Mouse (Mus musculus) retina, adult 2 months (tissue): ENCODE results near the gene Pkd1l2.

Experiments
- DNase-seq: peaks from one replicate; pipeline ENCODE4 v3.0.0-alpha.2; 2012; ENCODE audit warnings: low read depth, low spot score

Gene Pkd1l2

DNA sequence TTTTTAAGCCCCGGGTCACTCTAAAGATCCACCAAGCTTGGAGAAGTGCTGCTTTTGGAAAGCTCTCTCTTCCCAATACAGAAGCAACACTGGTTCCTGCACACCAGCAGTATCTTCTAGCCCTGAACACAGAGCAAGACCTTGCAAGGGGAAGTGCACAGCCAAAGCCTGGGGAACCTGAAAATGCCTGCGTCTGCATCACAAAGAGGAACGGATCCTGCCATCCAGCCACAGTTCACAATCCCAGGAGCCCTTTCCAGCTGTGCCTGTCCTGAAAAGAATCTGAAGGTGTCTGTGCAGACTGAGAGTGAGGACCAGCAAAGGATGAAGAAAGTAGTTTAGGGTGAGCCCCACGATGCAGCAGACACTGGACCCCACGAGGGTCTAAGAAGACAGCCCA, 107.2 kb downstream of the Pkd1l2 start:
- DNase-seq = no peak

DNA sequence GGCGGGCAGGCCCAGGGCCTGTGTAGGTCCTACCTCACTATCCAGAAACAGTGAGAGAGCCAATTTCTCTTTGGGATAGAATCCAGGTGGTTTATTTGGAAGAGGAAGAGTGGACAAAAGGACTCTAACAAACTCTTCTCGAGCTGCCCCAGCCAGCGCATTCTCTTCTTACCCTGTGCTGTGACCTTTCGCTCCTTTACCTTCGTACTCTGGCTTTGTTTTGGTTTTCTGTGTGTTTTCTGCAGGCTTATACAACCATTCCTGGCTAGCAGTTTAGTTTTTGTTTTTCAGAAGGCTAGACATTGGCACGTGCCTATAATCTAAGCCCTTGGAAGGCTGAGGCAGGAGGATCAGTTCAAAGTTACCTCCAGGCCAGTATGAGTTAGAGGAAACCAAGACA, 112.7 kb downstream of the Pkd1l2 start:
- DNase-seq = no peak

DNA sequence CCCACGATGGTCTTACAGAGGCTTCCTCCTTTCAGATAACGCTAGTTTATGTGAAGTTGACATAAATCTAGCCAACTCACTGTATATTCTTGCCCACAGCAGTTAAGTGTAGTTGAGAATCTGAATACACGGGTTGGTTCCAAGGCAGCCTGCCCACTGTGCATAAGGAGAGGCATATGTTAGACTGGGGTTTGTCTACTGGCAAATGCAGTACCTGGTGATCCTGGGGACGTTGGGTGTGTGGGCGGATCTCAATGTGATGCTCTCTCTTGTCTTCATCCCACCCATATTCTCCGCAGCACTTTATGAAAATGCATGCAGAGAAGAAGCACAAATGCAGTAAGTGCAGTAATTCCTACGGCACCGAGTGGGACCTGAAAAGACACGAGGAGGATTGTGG, 127.8 kb downstream of the Pkd1l2 start:
- no peak for DNase-seq

DNA sequence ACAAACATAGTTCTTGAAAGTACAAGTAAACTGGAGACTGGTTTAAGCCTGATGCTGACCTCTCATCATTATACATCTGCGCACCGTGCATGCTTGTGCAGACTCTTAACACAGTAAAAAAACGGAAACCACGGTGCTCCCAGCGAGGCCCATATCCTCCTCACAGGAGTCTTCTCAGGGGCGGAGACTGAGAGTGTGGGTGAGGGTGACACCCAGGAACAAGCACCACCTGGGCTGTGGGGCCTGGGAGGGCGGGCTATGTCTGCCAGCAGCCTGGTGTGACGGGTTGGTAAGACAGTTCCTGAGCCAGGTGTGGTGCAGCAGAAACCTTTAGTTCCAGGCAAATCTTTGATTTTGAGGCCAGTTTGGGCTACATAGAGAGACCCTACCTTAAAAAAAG, 129.8 kb downstream of the Pkd1l2 start:
- DNase-seq = no peak

DNA sequence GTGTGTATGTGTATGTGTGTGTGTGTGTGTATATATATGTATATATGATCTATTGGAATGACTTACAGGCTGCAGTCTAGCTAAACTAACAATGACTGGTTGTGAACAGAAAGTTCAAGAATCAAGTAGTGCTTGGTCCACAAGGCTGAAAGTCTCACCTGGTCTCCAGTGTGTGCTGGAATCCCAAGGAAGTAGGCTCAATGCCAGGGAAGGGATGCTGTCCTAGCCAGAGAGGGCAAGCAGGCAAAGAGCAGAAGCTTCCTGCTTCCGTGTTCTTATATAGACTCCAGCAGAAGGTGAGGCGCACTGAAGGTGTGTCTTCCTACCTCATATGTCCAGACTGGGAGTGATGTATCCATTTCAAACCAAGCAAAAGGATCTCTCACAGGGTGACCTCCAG, 130.5 kb downstream of the Pkd1l2 start:
- no peak for DNase-seq

DNA sequence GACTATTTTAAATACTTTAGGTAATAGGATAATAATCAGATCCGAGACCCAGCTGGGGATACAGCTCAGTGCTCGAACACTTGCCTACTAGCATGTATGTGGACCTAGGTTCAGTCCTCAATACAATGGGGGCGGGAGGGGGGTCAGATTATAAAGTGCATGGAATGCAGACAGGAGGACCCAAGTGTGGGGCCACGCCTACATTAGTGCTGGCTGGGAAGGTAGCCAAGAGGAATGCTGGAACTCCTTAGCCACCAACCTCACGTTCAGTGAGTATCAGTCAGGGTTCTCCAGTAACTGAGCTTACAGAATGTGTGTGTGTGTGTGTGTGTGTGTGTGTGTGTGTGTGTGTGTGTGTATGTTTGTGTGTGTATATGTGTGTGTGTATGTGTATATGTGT, 130.9 kb downstream of the Pkd1l2 start:
- DNase-seq = no peak

DNA sequence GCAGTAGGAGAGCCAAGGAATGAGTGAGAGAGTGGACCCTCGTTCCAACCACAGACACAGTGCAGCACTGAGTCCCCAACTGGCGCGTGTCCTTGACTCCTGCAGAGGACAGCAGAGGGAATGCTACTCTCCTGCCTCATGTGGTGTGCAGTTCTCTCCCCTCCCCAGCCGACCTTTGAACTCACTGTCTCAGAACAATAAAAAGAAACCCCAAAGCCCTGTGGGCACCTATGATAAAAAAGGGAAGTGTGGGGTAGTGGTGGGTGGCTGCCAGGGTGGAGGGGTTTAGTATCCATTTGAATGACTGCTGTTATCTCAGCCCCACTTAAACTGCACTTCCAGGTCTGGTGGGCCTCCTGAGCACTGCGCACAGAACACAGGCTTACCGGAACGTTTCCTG, 134.7 kb downstream of the Pkd1l2 start:
- no peak for DNase-seq

DNA sequence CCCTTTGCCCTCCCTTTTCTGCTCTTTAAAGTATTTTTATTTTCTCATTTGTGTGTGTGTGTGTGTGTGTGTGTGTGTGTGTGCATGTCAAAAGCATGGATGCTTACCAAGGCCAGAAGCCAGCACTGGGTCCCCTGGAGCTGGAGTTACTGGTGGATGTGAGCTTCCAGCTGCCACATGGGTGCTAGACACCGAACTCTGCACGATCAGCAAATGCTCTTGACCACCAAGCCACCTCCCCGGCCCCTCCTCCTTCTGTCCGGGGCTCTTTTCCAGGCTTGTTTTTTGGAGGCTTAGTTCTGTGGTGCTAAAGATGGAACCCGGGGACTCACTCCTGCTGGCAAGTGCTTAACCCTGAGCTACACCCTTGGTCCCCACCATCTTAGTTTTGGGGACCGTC, 135.4 kb downstream of the Pkd1l2 start:
- no peak for DNase-seq

DNA sequence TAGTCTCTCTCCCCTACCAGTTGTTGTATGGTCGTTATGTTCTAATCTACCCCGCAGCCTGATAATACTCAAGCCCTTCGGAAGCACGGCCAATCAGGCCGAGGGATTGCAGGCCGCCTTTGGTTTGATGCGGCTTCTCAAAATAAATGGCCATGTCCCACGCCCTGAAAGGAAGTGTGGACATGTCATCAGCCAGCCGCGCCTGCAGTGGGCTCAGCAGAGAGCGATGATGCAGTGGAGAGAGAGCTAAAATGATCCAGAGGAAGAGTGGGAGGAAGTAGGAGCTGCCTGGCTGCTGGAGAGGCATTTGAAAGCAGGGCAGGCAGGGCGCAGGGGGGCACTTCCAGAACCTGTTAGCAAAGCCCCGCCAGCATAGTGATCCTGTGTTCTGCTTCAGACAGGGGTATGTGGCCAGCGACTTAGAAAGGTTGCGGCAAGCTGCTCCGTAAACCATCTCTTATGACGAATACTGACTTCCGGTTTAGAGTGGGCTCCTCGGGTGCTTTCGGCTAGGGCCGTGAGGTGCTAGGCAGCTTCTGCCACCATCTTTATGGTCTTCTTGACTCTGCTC, 135.9 kb downstream of the Pkd1l2 start:
- DNase-seq = no peak
